Mouse (Mus musculus) c-Kit-negative CD71-positive TER-119-positive erythroid progenitor cells, embryonic 14.5 days (primary cell): ENCODE data around the gene Tm9sf4.

Experiments used
- DNase-seq: peaks from one replicate; pipeline ENCODE4 v3.0.0-alpha.2; 2013; ENCODE audit warnings: low read depth, low spot score

Gene Tm9sf4

DNA sequence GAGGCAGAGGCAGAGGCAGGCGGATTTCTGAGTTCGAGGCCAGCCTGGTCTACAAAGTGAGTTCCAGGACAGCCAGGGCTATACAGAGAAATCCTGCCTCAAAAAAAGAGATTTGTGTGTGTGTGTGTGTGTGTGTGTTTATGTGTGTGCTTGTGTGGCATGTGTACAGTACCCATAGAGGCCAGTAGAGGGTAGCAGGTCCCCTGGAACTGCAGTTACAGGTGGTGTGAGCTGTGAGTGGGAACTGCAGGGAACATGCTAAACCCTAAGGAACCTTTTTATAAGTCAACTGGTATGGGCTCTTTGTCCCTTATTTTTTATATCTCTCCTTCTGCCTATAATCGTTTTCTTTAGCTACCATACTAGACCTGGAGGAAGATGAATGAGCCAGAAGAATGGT lies 3.8 kb upstream of the Tm9sf4 start:
- no peak for DNase-seq

DNA sequence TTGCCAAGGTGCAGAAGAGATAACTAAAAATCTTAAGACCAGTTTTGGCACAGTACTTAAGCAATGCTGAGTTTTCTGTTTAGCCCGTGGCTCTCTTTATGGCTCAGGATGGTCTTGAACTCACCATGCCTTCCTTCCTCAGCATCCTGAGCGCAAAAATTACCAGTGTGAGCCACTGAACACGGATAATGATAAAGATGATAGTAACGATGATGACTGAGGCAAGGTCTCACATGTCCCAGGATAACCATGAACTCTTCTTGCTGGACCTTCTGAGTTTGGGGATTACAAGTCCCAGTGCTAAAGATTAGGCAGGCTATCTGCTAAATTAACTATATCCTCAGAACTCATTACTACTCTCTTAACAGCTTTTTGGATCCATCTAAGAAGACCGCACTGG lies 970 bp upstream of the Tm9sf4 start:
- no peak for DNase-seq

DNA sequence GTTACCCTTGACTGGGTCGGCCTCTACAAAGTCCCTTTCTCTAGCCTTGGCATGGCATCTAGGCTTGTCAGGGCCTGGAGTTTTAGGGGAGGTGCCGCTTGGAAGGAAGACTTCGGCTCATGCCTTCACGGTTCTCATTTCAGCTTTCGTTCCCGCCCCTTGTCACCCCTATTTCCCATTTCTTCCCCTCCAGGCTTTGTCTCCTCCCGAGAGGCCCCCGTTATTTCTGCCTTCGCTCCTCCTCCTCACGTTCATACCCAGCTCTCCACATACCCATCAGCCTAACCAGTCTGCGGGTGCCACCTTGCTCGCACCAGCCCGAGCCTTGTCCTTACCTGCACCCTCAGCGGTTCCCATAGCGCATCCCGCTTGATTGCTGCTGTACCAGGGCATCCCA lies 579 bp downstream of the Tm9sf4 start:
- DNase-seq = no peak

DNA sequence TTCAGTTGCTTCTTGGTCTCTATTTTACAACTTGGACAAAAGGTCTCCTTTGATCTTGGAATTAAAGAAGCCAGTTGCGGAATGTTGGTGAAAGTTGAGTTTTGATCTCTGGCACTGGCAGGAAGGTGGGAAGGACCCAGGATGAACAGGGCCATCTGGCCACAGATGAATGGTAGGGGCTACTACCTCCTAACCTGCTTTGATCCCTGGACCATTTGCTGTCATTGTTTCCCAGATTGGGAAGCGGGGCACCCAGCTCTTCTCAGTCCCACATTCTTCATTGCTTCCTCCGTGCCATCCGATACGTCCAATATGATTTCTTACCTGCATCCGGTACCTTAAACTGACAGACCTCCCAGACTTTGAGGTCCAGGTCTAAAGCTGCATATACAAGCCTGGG lies 6.0 kb downstream of the Tm9sf4 start:
- no peak for DNase-seq

DNA sequence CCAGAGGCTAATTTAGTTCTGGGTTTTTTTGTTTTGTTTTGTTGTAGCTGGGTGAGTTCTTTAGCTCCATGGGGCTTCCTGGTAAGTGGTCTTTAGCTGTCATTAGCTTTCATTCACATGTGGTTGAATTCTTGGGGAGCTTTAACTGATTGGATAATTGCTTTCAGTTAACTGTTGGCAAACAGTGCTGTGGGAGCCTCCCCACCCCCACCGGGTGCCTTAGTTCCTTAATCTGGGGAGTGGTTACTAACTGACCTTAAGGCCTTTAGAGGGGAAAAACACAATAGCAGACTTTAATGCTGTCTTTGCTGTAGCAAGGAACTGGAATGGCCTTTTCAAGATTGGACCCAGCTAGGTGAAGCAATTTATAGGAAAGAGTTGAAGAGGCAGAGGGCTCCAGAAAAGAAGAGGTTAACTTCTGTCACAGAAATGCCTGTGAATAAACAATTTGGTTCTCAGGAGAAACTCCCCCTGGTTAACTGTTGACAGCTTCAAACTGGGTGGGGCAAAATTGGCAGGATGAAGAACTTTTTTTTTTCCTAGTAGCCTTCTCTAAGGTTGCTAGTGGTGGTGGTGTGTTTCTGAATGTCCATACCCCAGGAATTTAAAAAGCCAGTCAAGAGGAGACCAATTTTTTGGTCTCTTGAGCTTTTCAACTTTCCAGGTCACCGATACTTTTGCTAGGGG lies 7.2 kb downstream of the Tm9sf4 start:
- DNase-seq = no peak

DNA sequence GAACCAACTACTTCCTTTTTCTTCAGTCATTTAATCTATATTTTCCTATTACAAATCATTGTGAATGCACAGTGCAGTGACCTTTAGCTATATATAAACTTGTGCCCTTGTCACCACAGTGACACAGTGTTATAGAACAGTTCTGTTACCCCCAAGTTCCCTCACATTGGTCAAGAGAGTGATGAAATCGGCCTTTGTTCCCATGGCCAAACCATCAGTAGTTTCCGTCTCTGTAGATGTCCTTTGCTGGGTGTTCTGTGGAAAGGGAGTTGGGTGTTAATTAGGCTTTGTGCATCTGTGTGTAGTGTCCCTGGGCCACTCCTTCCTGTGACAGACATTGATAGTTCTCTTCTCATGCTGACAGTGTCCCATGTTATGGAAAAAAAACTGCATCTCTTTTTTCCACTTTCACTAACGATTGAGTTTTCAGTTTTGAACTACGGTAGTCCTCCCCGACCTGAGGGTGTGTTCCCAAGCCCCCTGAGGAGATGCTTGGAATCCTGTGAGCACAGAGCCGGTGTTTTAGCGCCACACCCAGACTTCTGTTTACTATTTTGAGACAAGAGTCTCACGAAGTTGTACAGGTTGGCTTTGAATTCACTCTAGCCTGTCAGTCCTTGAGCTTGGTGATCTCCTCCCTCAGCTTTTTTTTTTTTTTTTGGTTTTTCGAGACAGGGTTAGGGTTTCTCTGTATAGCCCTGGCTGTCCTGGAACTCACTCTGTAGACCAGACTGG lies 9.6 kb downstream of the Tm9sf4 start:
- DNase-seq = no peak

DNA sequence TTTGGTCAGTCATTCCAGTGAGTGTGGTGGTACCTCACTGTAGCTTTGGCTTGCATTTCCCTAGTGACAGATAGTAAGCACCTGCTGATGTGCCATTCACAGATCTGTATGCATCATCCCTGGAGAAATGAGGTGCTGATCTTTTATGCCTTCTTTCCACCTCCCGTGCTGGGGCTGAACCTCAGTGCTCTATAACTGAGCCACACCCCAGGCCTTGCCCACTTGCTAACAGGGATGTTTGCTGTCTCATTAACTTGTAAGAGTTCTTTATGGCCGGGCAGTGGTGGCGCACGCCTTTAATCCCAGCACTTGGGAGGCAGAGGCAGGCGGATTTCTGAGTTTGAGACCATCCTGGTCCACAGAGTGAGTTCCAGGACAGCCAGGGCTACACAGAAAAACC lies 10.9 kb downstream of the Tm9sf4 start:
- DNase-seq = no peak

DNA sequence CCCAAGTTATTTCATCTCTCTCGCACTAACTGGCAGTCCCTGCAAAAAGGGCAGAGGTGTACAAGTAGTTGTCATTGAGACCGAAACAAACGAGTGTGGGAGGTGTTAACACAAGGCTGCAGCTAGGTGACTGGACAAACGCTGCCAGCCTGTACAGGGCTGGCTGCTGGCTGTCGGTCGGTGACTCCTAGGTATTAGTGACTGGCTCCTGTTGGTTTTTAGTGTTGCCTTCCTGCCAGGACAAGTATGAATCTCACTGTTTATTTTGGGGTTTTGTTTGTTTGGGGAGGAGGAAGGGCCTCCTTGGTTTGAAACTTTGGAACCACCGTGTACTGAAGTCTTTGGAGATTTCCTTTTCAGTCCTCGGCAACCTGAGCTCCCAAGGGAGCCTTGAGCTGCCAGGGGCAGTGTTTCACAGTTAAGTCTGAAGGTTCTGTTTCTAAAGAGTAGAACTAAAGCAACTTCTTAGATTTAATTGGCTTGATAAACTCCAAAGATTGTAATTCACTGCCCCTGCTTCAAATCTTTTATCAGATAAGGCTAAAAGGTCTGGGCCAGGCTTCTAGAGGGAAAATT lies 15.0 kb downstream of the Tm9sf4 start:
- DNase-seq = no peak

DNA sequence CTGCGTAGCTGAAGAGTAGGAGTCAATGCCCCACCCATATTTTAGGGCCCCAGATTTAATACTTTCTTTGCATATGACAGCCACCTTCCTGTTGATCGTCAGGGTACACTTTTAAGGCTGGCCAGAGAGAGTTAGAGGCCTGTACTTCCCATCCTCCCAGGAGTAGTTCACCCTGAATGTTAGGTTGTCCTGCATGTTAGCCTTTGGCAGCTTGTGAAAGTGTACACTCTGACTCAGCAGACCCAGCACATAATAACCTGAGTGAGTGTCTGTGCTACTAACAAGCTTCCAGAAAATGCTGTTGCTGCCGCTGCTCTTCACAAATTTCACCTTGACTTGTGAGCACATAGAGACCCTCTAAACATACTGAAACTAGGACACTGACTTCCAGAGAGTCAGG lies 16.1 kb downstream of the Tm9sf4 start:
- no peak for DNase-seq

DNA sequence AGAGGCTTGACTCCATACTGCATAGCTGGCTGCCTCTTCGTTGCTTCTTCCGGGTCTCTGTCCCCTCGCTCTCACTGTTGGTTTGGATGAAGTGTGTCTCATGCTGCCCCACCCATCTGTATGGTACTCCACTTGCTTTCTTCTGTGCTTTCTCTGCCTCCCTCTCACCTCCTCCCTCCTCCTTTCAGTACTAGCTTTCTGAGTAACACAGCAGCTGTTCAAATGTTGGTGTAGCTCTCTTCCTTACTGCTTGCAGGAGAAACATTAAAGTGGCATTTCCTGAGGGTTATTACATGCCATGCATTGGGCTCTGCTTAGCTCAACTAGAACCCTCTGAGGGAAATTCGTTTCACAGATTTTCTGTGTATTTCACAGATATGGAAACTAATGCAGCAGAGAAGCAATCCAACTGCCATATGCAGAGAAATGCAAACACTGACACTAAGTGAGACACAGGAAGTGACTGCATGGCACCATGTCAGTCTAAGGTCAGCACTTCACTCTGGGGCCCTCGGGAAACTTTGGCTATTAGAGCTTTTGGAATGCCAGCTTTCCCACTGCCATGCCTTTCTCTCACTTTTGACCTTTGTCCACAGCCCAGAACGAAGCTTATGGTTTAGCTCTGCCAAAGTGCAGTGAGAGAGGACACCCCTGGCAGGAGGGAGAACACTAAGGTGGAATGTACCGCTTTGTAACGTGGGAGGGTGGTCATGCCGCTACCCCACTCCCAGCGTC lies 18.2 kb downstream of the Tm9sf4 start:
- no peak for DNase-seq

DNA sequence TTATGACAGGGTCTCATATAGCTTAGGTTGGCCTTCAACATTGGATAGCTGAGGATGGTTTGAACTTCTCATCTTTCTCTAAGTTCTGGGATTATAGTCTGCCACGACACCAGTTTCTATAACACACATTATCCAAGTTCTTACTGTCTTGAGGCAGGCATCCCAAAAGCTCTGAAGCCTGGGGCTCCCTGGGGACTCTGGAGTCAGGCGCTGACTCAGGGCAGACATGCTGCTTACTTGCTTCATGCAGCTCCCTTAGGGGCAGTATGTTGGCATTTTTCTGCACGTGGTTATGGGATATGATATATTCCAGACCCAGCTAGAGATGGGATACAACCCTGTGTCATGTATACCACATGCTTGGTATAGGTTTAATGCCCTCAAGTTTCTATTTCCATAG lies 18.9 kb downstream of the Tm9sf4 start:
- no peak for DNase-seq

DNA sequence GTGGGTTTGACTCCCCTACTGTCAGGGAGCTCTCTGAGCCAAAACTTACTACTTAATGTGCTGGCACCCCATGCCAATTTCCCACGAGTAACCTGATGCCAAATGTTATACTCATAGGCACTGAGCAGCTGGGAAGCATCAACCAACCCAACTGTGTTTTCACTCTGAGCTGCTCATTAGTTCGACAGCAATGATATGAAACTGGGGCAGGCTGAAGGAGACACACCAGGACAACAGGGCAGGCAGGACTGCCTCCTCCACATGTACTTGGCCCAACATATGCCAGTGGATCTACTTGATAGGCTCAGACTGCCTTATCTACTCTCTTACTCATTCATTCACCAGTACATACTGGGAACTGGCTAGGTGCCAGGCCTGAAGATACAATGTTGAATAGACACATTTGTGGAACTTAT lies 25.1 kb downstream of the Tm9sf4 start:
- no peak for DNase-seq

DNA sequence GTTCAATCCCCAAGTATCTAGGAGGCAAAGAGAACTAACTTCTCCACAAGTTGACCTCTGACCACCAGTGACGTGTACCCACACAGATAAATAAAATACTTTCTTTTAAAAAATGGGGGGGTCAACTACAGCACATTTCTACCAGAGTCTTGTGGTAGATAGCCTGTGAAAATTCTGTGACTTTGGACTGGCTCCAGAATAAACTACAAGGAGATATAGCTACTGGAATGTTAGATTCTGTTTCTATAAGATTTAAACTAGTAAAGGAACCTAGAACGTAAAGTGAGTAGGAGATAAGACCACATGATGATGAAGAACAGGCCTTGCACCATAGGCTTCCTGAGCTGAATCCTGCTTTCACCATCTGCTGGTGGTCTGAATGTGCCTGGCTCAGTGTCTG lies 26.7 kb downstream of the Tm9sf4 start:
- no peak for DNase-seq

DNA sequence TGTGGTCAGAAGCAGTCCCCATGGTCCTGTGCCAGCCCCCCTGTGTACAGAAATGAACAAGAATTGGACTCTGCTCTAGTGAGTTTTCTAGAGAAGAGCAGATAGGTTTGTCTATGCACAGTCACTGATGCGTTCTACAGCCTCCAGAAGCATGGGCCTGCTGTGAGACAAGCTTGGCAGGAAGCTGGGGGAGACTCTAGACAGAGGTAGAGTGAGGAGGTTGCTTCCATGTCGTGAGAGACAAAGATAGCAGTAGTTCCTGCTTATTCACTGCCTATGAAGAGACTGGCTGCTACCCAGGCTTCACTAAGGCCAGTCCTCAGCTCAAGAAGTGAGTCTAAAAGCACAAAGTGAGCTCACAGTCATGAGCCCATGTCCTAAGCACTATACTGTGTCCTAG lies 30.1 kb downstream of the Tm9sf4 start:
- no peak for DNase-seq

DNA sequence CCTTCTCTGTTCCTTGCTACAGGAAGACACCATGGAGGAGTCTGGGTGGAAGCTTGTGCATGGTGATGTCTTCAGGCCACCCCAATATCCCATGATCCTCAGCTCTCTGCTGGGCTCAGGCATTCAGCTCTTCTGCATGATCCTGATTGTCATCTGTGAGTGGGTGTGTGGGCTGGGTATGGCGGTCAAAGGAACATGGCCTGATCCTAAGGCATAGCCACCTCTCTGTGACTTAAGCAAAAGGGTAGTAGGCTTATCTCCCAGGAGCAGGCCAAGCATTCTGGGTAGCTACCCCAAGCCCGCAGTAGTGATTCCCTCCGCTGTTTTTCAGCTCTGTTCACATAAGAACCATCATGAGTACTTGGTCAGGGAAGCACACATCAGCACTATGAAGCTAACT lies 33.2 kb downstream of the Tm9sf4 start:
- no peak for DNase-seq

DNA sequence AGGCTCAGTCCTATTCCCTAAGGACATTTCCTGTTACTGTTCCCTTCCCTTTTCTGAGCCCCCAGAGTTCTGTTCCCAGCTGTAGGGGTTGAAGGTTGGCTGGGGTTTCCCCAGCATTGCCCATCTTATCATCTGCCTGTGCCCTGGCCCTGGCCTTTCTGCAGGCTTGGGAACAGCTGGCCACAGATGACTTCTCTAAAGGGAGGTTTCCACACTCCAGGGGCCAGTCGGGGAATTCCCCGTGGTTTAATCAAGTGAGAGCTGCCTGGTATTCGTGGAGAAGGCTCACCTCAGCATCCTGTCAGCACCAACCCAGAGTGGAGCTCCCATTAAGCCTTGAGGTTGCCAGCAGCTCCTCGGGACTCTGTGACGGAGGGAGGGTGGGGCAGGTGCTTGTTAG lies 37.4 kb downstream of the Tm9sf4 start:
- DNase-seq = no peak

DNA sequence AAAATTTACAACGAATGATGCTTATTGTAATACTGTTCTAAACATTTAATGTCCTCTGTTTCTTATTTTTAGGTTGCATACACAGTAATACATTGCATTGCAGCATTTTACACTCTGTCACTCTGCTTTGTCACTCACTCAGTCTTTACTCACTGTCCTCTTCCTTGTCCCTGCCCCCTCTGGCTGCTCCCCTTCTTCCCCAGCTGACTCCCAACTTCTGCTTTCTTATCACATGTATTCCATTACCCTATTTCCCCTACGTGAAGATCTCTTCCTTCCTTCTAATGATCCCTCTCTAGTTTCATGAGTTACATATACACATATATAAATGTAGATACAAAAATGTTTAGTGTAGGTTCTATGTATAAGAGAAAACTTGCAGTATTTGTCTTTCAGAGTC lies 38.0 kb downstream of the Tm9sf4 start:
- DNase-seq = no peak

DNA sequence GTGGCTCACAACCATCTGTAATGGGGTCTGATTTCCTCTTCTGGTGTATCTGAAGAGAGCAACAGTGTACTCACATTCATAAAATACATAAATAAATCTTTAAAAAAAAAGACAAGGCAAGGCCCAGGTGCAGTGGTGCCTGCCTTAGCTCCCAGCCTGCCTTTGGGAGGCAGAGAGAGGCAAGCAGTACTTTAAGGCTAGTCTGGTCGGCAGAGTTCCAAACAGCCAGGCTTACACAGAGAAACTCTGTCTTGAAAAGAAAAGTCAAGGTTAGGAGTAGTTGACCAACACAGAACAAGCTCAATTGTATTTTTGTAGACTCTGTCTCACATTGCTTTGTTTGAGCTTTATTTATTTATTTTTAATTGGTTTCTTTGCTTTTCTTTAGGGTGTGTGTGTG lies 41.7 kb downstream of the Tm9sf4 start:
- no peak for DNase-seq

DNA sequence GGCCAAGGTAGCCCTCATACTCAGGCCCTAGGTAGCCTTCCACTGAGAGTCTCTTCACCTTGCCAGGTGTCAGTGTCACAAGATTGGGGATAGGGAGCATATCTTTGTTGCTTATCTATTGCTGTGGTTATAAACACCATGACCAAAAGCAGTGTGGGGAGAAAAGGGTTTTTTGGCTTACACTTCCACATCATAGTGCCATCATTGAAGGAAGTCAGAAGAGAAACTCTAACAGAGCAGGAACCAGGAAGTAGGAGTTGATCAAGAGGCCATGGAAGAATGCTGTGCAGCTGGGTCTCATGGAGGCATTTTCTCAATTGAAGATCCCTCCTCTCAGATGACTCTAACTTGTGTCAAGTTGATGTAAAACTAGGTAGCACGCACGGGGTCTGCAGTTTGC lies 47.0 kb downstream of the Tm9sf4 start:
- DNase-seq = no peak

DNA sequence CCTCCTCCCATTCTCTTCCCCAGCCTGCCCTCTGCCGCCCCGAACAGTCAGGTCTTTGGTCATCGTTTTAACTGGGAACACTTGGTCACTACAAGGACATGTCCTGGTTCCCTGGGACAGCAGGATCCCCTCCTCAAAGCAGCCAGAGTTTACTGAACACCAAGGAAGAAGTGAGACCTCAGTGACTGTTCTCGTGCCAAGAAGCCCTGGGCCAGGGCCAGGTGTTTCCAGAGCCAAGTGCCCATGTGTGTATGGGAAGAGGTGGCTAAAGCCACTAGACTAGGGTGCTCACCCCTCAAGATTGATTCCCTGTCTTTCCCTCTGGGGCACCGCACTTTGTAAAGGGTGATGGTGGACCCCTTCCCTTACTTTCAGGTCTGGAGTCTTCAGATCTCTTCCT lies 48.2 kb downstream of the Tm9sf4 start:
- DNase-seq = no peak

DNA sequence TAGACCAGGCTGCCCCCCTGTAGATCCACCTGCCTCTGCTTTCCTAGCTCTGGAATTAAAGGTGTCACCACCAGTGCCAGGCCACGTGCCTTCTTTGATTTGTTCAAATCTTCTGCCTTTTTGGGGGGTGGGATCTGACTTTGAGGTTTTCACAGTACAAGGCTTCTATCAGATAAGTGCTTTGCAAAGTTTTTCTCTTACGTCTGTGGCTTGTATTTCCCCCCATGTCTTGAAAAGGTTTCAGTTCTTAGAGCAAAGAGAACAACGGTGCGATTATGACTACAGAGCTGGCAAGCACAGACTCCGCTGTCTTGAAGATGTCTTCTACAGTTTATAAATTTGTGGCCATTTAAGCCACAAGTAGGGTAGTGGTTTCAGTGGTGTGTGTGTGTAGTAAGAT lies 50.3 kb downstream of the Tm9sf4 start:
- DNase-seq = no peak

DNA sequence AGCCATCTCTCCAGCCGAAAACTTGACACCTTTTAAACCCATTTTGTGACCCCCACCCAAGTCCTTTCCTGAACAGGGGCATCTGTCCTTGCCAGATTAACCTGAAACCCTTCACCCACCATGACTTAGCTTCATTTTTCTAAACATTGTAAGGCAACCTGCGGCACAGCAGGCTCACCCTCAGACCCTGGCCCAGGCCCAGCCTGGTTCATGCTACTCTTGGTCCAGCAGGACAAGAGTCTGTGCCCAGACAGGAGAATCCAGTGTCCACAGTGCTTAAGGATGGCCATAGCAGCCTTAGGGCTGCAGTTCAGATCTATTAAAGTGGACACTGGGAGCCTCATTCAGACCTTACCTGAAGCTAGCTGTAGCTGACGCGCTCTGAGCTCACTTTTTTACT lies 52.2 kb downstream of the Tm9sf4 start:
- no peak for DNase-seq
